Mouse (Mus musculus) heart, adult 2 months (tissue): ENCODE measurements at regions not wholly inside any gene's neighbourhood (a gene's known extent, or its start where the extent isn't known, plus 50 kb on each side); places are given as distances from the start of the nearest gene placed in this dataset.

Experiments
- CTCF ChIP-seq: fragments of 200-600 bp; IDR thresholded peaks from 2 replicates; pipeline ENCODE4 v1.8.1; 2022; ENCODE audit warnings: antibody characterized with exemption, mild to moderate bottlenecking, moderate library complexity
- POLR2A ChIP-seq: fragments of 200-500 bp; IDR thresholded peaks from 2 replicates; pipeline ENCODE4 v1.6.1; 2011; ENCODE audit warnings: mild to moderate bottlenecking, low read depth, low read length, control low read depth; ENCODE audit not compliant: insufficient read depth

- TF ChIP-seq POLR2A (no peak), CTCF (no peak)
These were observed 331.7 kb downstream of the Setd4 start for GRCm38 (mm10) chr16:93272146-93272545.
